Mouse (Mus musculus) C2C12 (cell line): ENCODE measurements at regions not wholly inside any gene's neighbourhood (a gene's known extent, or its start where the extent isn't known, plus 50 kb on each side); places are given as distances from the start of the nearest gene placed in this dataset.

Experiments used
- H3K27me3 ChIP-seq: one replicate; pipeline ENCODE4 v1.6.1; 2011; ENCODE audit not compliant: control insufficient read depth, insufficient read depth, insufficient read length
- H3K36me3 ChIP-seq: one replicate; pipeline ENCODE4 v1.6.1; 2011; ENCODE audit not compliant: control insufficient read depth, insufficient read depth
- H3K4me3 ChIP-seq: one replicate; pipeline ENCODE4 v1.5.1; 2011; ENCODE audit warnings: mild to moderate bottlenecking, control low read depth; ENCODE audit not compliant: poor library complexity, insufficient read depth, severe bottlenecking
- H3K79me2 ChIP-seq: one replicate; pipeline ENCODE4 v1.6.1; 2011; ENCODE audit not compliant: control insufficient read depth, insufficient read depth
- H3K79me3 ChIP-seq: one replicate; pipeline ENCODE4 v1.6.1; 2011; ENCODE audit warnings: low read depth, control low read depth
- H3ac ChIP-seq: one replicate; pipeline ENCODE3; 2011; ENCODE audit warnings: low read depth; ENCODE audit not compliant: control insufficient read depth, insufficient read length
- CEBPB ChIP-seq: IDR thresholded peaks from one replicate; pipeline ENCODE4 v1.6.1; 2011; ENCODE audit warnings: low read depth, mild to moderate bottlenecking, control low read depth, moderate library complexity
- CTCF ChIP-seq: IDR thresholded peaks from one replicate; pipeline ENCODE4 v1.5.1; 2011; ENCODE audit not compliant: control insufficient read depth, insufficient read depth, insufficient read length
- FOSL1 ChIP-seq: IDR thresholded peaks from one replicate; pipeline ENCODE4 v1.8.0; 2011; ENCODE audit warnings: mild to moderate bottlenecking, low read length; ENCODE audit not compliant: poor library complexity, insufficient read depth, severe bottlenecking
- MAX ChIP-seq: IDR thresholded peaks from one replicate; pipeline ENCODE4 v1.6.1; 2011; ENCODE audit warnings: mild to moderate bottlenecking, control low read depth
- MYOD1 ChIP-seq: IDR thresholded peaks from one replicate; pipeline ENCODE4 v1.6.1; 2011; ENCODE audit warnings: low read depth; ENCODE audit not compliant: control insufficient read depth, insufficient read length
- MYOG ChIP-seq: IDR thresholded peaks from one replicate; pipeline ENCODE4 v1.6.1; 2011; ENCODE audit not compliant: control insufficient read depth, insufficient read length; ENCODE audit errors: extremely low read depth
- USF1 ChIP-seq: IDR thresholded peaks from one replicate; pipeline ENCODE4 v1.6.1; 2011; ENCODE audit warnings: low read depth, mild to moderate bottlenecking, control low read depth, moderate library complexity

- Histone ChIP-seq H3K79me2 (no peaks in the 10 kb centered on the region), H3K79me3 (no peaks in the 10 kb centered on the region), H3K27me3 (no peaks in the 10 kb centered on the region), H3K36me3 (no peaks in the 10 kb centered on the region), H3K4me3 (no peak overlapping the region), H3ac (no peak overlapping the region)
- TF ChIP-seq USF1 = no peak
- no peak for TF ChIP-seq MYOD1
- TF ChIP-seq MYOG = no peak
- TF ChIP-seq MAX = no peak
- peak; percentile 77 for TF ChIP-seq CEBPB
- no peak for TF ChIP-seq FOSL1
Measured at GRCm38 (mm10) chr7:70300516-70300915, 66.0 kb downstream of the Nr2f2 start.

- Histone ChIP-seq H3ac (no peak overlapping the region), H3K79me3 (no peaks in the 10 kb centered on the region), H3K79me2 (no peaks in the 10 kb centered on the region), H3K27me3 (no peaks in the 10 kb centered on the region), H3K4me3 (no peak overlapping the region), H3K36me3 (no peaks in the 10 kb centered on the region)
- TF ChIP-seq FOSL1 = no peak
- TF ChIP-seq MYOD1 = no peak
- TF ChIP-seq CTCF = no peak
- TF ChIP-seq USF1 = no peak
- no peak for TF ChIP-seq MYOG
- TF ChIP-seq CEBPB = no peak
- no peak for TF ChIP-seq MAX
Measured at GRCm38 (mm10) chr7:70291431-70291830, 75.1 kb downstream of the Nr2f2 start.

GRCm38 (mm10) chr7:70290733-70291320 is 75.7 kb downstream of the Nr2f2 start:
- Histone ChIP-seq H3ac (no peak overlapping the region), H3K79me3 (no peaks in the 10 kb centered on the region), H3K36me3 (no peaks in the 10 kb centered on the region), H3K27me3 (no peaks in the 10 kb centered on the region), H3K79me2 (no peaks in the 10 kb centered on the region), H3K4me3 (no peak overlapping the region)
- TF ChIP-seq MYOG (no peak), MYOD1 (no peak), CTCF (no peak), USF1 (no peak), MAX (no peak), FOSL1 (no peak), CEBPB (no peak)

GRCm38 (mm10) chr7:70290277-70290676 is 76.3 kb downstream of the Nr2f2 start:
- no peaks in the 10 kb centered on the region for H3K79me3 ChIP-seq
- H3K79me2 ChIP-seq = no peaks in the 10 kb centered on the region
- no peaks in the 10 kb centered on the region for H3K27me3 ChIP-seq
- TF ChIP-seq MAX = no peak
- no peak for TF ChIP-seq MYOG
- TF ChIP-seq USF1 = no peak
- TF ChIP-seq CTCF = no peak
- no peak overlapping the region for H3K4me3 ChIP-seq
- no peak overlapping the region for H3ac ChIP-seq
- no peaks in the 10 kb centered on the region for H3K36me3 ChIP-seq

- H3K79me2 ChIP-seq = no peaks in the 10 kb centered on the region
- no peak for TF ChIP-seq FOSL1
- TF ChIP-seq CTCF = no peak
- TF ChIP-seq MYOG = no peak
- H3K36me3 ChIP-seq = no peaks in the 10 kb centered on the region
- no peaks in the 10 kb centered on the region for H3K79me3 ChIP-seq
- no peaks in the 10 kb centered on the region for H3K27me3 ChIP-seq
- H3K4me3 ChIP-seq = no peak overlapping the region
- no peak overlapping the region for H3ac ChIP-seq
Measured at GRCm38 (mm10) chr7:70288621-70289020, 77.9 kb downstream of the Nr2f2 start.

- H3K79me2 ChIP-seq = no peaks in the 10 kb centered on the region
- no peaks in the 10 kb centered on the region for H3K79me3 ChIP-seq
- TF ChIP-seq FOSL1 (no peak), MYOG (no peak), MYOD1 (no peak)
- no peaks in the 10 kb centered on the region for H3K27me3 ChIP-seq
- H3K4me3 ChIP-seq = no peak overlapping the region
- no peak overlapping the region for H3ac ChIP-seq
- H3K36me3 ChIP-seq = no peaks in the 10 kb centered on the region
Measured at GRCm38 (mm10) chr7:70287891-70288421, 78.6 kb downstream of the Nr2f2 start.
